Mouse (Mus musculus): ENCODE data around the gene Lig4.

The Lig4 gene

DNA sequence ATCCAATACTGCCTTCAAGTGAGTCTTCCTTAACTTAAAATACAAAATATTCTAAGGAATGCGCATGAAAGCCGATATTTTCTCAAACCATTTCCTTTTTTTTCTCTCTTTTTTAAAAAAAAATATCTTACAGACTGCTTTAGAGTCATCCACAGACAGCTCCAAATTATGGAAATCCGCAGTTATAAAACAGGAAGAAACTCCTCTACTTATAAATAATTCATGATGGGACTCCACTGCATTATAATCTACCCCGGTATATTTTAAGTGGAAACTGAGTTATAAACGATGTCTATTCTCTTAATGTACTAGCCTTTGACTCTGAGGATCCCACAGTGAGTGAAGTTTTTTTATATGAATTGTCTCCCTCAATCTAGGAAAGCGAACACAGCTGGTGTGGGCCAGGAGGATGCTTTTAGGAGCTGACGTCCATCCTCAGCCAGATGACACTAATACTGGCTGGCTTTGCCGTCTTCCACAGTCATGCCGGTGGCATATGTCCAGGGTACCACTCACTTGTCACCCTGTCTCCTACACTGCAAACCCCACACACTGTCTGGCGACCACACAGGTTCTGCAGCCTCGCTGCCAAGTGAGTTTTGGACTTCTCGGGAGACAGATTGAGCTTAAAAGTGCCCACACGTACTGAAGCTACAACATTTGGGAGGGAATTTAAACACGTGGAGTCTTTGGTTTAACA lies 47.6 kb downstream of the Lig4 start:
- DNase-seq (ENCODE audit: low spot score): no peak

Measured in ovary, postnatal 36 days (tissue).